Mouse (Mus musculus) brain, embryonic 14.5 days (tissue): ENCODE results near the gene Lef1. TPM values are rescaled to one million over a fixed set of nuclear protein-coding genes. Genes with fewer than 3 reads are reported as not detected.

Experiments
- DNase-seq: peaks from one replicate; pipeline ENCODE4 v3.0.0-alpha.2; 2011; ENCODE audit warnings: low read depth
- CTCF ChIP-seq: fragments of 200-500 bp; IDR thresholded peaks from 2 replicates; pipeline ENCODE4 v1.5.1; 2012; ENCODE audit warnings: inconsistent platforms, mild to moderate bottlenecking, moderate library complexity, borderline replicate concordance; ENCODE audit not compliant: insufficient read depth, insufficient read length; ENCODE audit errors: extremely low read depth
- POLR2A ChIP-seq: fragments of 200-500 bp; IDR thresholded peaks from 2 replicates; pipeline ENCODE4 v1.6.1; 2012; ENCODE audit warnings: mild to moderate bottlenecking, inconsistent platforms, borderline replicate concordance; ENCODE audit not compliant: poor library complexity, insufficient read depth, insufficient read length, severe bottlenecking; ENCODE audit errors: extremely low read depth
- polyA plus RNA-seq: library from polyadenylated mRNA; depleted of rRNA; stranded (reverse); fragments of >200 nt; gene quantifications from 2 replicates; pipeline ENCODE4 v1.2.3, GENCODE M21; 2012

Gene Lef1
- polyA plus RNA-seq, 1 experiment = 54.7 TPM

DNA sequence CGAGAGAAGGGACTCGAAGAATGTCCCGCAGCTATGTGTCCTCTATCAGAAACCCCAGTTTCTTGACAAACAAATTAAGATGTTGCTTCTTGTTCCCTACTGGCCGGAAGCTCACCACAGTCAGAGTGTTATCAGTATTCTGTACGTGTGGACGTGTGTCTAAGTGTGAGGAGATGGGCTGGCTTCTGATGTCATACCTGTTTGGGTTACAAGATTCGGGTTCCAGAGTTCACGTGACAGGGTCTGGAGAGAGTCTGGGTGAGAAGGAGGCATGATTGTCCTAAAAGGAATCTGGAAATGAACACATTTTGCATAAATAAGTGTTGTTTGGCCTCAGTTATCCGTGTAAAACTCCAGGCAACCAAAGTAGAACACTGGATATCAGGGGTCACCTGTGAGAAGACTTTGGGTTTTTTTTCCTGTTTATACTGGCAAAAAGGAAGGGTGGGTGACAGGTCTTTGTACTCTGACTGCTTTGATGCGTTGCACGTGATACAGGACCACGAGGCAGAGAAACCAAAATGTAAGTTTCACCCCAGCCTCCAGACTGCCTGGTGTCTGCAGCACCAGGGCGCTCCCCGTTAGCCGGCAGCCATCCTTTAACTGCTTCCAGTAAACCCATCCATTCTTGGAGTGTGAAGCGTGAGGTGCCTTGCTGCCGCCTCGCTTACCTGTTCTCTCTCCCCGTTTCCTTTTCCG is 89.5 kb downstream of the Lef1 start:
- TF ChIP-seq CTCF = no peak
- no peak for TF ChIP-seq POLR2A
- DNase-seq = no peak

DNA sequence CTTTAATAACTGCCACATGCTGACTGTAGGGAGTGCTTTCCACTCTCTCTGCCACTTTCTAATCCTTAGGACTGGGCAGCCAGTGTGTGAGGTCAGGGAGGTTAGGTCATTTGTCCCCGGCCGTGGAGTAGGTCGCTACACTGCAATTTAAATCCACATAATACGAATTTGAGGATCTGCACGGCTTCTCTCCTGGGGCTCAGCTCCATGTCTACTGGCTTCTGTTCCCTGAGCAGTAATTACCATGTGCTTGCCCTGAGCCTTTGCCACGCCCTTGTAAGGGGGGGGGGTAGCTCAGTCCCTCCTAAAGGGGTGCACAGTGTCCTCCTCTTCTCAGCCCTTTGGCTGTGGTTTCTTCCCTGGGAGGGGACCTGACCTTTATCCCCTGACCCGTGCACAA is 92.0 kb downstream of the Lef1 start:
- no peak for TF ChIP-seq POLR2A
- TF ChIP-seq CTCF = no peak
- DNase-seq = no peak

DNA sequence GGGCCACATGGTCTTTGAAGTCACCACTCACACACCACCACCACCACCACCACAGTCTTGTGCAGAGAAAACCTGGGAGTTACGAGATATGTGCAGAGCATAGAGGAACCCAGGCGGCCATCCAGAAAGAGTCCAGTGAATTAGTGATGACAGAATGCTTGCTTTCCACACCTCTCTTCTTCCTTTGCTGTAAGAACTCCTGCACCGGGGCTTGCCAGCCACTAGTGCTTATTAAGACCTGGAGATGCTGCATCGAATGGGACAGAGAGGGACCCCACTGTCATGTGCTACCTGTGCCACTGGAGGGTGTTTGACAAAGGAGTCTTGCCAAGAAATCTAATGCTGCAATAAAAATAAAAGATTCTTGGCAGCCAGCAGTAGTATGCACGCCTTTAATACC is 97.6 kb downstream of the Lef1 start:
- no peak for DNase-seq
- TF ChIP-seq CTCF (peak; percentile 13; the same call in 1 of the 2 replicates), POLR2A (no peak)

DNA sequence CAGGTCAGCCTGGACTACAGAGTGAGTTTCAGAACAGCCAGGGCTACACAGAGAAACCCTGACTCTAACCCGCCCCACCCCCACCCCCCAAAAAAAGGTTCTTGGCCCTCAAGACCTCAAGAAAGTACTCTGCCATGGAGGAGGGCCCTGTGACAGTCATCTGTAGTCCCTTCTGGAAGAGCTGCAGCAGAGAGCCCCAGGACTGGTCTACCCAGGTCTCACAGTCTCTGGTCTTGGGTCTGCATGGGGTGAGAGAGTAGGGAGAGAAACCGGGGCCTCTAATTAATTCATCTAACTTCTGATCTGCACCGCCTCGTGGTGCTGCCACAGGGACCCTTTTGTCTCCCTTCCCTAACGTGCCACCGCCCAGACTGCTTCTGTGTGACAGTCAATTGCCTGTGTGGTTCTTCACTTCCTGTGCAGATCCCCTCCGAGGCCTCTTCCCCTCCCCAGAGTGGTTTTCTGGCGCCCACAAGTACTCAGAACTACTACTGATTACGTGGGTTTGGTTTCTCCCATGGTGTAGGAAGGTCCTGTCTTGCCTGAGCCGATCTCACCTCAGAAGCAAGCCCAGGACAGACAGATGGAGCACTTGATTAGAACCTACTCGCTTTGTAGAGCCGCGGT is 98.1 kb downstream of the Lef1 start:
- no peak for TF ChIP-seq POLR2A
- TF ChIP-seq CTCF = no peak
- no peak for DNase-seq

DNA sequence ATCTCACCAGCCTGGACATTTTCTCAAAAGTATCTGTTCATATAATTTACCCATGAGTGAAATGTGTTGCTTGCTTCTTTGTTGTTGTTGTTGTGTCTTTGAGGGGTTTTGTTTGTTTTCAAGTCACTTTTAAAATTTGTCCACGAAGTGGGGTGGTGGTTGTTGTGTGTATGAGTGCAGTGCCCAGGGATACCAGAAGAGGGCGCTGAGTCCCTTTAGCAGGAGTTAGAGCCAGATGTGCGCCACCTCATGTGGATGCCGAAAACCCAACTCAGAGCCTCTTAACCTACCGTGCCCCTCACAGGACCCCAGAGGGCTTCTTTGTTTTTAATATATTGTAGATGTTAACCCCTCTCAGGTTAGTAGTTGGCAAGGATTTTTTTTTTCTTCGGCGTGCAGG is 101.9 kb downstream of the Lef1 start:
- TF ChIP-seq CTCF = peak; percentile 48; the same call in 1 of the 2 replicates
- no peak for TF ChIP-seq POLR2A

DNA sequence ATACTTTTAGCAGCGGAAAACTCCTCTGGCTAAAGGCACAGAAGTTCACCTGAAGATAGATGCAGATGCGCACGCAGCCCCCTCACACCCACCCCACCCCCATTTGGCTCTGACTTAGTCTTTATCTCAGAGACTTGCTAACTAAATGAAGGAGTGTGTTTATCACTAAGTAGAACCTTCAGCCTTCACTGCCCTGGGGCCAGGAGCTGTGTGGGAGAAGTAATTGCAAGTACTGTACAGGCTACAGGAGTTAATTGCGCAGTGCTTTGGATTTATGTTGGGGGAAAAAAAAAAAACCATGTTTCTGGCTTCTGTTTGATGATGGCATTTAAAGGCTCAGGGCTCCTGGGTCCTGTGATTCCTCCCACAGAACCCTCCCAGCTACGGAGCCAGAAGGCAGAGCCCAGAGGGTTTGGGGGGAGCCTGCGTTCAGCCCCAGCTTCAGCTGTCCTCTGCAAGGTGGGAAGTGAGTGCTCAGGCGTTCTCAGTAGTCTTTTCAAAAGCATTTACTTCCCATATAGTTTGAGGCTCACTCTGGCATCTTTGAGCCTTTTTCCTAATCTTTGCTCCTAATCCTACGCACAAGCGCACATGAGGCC is 103.9 kb downstream of the Lef1 start:
- TF ChIP-seq CTCF (no peak), POLR2A (no peak)
- DNase-seq = no peak

More for the DNA sequence above, 101.9 kb downstream of the Lef1 start:
- DNase-seq = no peak

DNA sequence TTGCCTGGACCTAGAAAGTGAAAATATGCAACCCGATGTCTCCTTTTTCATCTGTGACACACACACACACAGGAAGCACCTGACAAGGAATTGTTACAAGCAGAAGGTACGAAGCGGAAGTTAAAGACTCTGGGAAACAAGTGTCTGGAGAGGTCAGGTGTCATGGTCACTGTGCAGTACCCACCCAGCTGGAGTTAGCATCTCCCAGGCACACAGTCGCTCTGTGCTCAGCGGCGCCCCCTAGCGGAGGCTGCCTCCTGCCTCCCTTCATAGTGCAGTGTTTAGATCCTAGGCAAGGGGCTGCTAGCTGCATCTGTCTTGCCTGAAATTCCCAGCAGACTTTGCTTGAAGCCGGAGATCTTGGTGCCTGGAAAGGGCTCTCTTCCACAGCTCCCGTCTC is 104.6 kb downstream of the Lef1 start:
- DNase-seq = no peak

DNA sequence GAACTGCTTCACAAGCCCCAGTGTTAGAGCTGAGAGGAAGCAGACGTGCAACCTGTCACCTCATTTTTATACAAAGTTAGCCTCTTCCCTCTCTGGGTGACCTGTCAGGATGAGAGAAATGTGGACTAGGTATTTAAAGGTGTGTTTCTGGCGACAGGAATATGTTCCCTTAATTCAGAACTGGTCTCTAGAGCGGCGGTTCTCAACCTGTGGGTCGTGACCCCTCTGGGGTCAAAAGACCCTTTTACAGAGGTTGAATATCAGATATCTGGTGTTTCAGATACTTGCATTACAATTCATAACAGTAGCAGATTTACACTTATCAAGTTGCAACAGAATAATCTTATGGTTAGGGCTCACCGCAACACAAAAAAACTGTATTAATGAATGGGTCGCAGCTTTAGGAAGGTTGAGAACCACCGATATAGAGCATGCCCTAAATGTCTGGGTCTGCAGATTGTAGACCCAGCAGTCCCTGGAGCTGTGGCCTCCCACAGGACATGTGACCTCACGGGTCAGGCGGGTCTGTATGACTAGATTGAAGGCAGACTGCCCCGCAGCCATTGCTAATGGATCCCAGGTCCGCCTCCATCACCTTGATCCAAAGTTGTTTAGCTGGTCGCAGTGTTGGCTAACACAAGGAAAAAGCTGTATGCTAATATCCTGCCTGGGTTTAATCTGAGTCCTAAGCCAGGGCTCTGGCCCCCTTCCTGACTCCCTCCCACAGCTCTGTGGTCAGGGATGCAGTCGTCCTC is 108.5 kb downstream of the Lef1 start:
- TF ChIP-seq CTCF (no peak), POLR2A (no peak)
- no peak for DNase-seq

More for the DNA sequence above, 104.6 kb downstream of the Lef1 start:
- TF ChIP-seq POLR2A (no peak), CTCF (peak; percentile 67)

DNA sequence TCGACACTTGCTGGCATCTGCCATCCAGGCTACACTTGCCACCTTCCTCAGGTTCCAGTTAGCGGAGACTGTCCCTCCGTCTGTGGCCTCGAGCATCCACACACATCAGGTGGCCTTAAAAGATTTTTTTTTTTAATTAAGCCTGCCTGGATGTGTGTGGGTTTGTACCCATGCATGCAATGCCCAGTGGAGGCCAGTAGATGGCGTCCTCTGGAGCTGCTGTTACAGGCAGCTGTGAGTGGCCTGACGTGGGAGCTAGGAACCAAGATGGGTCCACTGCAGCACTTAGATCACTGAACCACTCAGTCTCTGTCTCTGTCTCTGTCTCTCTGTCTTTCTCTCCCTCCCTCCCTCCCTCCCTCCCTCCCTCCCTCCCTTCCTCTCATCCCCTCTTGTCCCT is 117.8 kb downstream of the Lef1 start:
- no peak for DNase-seq
- TF ChIP-seq POLR2A = no peak
- TF ChIP-seq CTCF = peak; percentile 54

DNA sequence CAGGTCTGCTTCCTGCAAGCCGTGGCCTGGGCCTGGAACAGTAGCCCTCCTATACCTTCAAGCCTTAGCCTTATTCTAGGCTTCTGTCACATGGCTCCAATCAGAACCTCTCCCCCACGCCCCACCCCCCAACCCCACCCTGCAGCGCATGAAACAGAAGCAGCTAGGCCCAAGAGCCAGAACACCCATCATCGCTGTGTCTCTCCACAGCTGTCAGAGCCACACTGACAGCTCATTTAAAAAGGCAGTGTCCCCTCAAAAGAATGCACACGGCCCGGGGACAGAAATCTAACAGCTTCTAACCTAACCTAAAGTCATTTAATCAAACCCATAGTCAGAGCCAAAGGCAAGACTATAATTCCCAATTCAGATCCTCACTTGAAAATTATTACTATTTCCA is 126.8 kb downstream of the Lef1 start:
- DNase-seq = no peak
- TF ChIP-seq CTCF (no peak), POLR2A (no peak)
